Mouse (Mus musculus): ENCODE data around the gene Hpcal1.

Hpcal1 gene

DNA sequence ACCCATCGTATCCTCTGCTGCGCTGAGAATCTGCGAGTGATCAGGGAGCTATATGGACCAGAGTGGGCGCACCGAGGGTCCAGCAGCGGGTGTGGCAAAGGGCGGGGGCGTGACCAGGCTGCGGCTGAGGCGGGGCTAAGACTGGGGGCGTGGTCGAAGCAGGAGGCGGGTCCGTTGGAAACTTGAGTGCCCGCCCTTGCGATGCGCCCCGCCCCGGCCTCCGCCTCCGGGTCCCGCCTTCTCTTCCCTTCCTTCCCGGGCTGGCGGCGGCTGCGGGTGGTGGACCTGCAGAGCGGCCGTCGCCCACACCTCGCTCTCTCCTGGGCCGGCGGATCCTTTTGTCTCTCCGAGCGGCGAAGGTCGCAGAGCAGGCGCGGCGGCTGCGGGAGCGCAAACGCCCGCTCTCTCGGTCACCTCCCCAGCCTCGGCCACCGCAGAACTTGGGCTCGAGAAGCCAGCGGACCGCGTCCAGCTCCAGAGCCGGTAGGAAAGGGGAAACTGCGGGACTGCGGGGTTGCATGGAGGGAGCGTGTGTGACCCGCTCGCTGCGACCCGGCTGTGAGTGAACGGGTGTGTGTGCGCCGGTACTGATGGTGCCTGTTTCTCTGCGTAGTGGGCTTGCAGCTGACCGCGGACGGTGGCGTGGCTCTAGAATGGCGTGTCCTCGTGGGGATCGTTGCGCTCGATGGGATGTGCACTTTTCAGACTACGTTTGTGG, at the start of gene Hpcal1:
Gene Hpcal1 (plus strand): TSS at position 293 of the 718 bp plus-strand sequence.
- peak; percentile 96 to 97 for DNase-seq (ENCODE audit: low spot score in 2 of 2)

DNA sequence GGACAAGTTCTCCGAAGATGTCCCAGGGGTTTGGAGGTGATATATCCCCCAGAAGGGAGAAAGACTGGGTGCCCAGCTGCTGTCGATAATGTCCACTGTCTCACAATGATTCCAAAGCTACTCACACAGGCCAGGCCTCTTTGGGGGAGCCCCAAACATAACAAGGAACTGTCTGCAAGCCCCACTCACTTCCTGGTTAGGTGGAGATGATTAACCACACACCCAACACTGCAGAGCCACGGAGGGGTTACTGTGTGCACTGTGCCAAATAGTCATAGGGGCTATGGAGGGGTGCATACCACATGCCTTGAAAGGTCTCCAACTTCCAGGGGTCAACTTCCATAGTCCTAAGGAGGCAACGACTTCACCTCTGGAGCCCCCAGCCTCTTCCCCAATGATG, 49.4 kb upstream of the Hpcal1 start:
- no peak for DNase-seq (ENCODE audit: low spot score in 2 of 2)

DNA sequence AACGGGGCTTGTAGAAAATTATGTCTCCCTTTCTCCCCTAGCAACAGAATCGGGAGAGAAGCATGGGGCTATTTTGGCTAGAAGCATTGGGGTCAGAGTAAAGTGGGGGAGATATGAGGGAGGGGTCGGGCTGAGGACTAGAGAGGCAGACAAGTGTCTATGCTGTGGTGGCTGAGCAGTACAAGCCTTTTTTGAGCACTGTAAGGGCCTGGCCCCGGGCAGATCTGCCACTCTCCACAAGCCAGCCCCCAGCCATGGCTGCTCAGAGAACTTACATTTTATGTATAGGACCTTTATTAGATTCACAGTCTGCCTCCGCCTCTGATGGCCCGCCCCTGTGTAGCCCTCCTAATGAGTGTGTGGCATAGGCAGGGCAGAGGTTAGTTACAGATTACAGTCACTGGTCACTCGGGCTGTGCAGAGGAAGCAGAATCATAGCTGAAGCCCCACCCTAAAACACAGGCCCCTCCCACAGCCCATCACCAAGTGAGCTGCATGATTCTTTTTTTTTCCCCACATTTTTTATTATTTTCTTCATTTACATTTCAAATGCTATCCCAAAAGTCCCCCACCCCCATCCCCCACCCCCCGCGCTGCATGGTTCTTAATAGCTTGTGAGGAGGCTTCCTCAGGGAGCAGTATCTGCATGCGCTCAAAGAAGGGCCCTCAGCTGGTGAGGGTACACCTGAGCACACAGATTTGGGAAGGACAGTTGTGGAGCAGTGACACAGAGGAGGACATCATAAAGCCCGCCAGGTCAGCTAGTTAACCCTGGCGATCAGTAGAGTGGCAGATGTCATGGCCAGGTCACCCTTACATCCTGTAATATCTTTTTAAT, 46.1 kb upstream of the Hpcal1 start:
- DNase-seq (ENCODE audit: low spot score in 2 of 2): no peak

DNA sequence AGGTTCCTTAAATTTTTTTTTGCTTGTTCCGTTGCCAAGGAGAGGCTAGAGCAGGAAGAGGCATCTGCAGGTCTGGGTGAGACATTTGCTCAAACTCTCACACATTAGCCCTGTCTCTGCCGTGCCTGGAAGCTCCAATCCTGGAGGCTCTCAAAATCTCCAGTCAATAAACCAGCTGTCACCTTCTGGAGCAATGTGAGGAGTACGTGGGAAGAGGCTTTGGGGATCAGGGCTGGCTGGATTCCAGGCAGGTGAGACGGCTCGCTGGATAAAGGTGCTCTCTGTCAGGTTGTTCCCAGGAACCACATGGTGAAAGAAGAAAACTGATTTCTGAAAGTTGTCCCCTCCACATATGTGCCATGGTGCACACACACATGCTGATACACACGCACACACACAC, 44.2 kb upstream of the Hpcal1 start:
- no peak for DNase-seq (ENCODE audit: low spot score in 2 of 2)

DNA sequence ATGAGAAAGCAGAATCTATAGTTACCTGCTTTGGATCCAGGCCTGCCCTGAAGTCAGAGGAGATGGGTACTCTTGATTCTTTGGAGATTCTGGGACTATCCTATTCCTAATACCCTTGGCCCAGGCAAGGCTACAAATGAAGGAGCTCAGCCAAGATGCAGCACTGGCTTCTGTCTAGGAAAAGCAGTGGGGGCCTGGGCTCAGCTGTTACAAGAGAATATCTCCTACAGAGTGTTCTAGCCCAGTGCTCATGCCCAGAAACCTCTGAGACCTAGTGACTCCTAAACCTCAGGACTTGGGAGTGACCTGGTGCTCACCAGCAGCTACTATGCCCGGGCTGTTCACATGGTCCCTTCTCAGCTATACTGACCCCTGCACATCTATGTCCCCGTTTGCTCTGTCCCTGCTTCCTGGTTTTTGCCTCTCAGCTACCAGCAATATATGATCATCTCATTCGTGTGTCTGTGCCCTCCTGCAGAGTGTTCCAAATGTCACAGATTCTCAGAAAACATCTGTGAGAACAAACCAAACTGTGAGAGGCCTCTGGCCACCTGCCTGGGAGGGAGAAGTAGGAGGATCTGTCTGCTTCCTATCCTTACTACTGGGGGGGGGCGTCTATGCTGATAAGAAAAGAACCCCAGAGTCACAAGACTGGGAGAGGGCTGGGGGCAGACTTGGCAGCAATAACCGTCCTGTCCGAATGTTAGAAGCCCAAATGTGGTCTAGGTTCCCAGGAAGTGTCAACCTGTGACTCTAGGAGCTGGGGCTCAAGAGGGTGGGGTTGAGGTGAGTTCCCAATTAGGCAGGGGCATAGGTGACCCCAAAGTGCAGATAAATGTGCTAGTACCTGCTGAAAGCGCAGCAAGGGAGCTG, 39.2 kb upstream of the Hpcal1 start:
- DNase-seq (ENCODE audit: low spot score in 2 of 2): no peak

DNA sequence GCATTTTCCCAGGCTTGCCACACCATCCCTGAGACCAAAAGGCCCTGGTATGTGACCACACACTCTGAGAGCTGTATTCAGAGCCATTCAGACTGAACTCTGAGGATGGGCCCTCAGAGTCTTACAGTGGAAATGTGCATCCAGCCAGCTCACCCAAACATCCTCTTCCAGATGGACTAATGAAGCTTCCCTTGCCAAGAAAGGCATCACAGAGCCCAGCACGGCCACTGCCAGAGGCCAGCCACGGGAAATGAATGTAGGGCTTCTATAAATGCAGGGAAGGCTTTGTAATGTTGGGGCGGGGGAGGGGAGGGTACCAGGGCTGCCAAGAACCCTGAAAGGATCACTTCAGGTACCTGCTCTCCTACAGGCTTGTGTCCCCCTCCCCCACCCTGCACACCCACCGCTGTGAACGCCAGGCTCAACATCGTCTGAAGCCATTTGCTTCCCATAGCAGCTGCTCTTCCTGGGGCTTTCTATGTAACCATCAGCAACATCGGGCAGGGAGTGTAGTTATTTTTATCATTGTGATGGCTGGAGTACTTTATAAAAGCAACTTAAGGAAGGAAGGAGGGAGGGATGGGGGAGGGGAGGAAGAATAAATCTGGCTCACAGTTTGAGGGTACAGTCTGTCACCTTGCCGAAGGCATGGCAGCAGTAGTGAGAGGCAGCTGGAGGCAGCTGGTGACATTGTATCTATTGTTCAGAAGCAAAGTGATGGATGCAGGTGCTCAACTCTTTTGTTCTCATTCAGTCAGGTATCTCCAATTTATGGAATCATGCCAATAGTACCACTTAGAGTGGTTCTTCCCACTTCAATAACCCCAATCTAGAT, 38.2 kb upstream of the Hpcal1 start:
- DNase-seq (ENCODE audit: low spot score in 2 of 2): no peak

DNA sequence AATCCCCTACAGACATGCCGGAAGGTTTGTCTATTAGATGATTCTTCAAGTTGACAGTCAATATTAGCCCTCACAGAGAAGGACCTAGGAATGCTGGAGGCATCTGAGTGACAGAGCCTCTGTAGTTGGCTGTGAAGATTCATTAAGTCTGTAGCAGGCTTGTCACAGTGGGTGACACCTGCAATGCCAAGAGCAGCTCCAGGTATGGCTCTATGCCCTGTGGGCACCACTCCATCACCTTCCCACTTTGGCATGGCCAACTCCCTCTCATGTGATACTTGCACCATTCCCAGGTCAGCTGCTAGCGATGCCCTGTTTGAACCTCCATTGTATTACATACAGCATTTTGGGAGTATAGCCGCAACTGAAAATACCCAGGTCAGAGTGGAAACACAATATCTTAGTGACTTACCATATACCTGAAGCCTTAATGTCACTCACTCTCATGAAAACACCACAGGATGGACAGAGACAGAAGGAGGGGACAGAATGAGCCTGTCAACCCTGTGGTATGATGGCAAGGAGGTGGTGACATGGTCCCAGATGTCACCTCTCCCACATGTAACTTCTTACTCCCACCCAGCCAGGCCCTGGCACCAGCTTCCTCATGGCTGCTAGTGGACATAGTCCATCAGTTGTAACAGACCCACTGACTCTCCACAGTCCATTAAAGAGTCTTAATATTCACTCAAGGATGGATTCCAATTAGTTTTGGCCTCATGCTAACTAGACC, 37.4 kb upstream of the Hpcal1 start:
- no peak for DNase-seq (ENCODE audit: low spot score in 2 of 2)

DNA sequence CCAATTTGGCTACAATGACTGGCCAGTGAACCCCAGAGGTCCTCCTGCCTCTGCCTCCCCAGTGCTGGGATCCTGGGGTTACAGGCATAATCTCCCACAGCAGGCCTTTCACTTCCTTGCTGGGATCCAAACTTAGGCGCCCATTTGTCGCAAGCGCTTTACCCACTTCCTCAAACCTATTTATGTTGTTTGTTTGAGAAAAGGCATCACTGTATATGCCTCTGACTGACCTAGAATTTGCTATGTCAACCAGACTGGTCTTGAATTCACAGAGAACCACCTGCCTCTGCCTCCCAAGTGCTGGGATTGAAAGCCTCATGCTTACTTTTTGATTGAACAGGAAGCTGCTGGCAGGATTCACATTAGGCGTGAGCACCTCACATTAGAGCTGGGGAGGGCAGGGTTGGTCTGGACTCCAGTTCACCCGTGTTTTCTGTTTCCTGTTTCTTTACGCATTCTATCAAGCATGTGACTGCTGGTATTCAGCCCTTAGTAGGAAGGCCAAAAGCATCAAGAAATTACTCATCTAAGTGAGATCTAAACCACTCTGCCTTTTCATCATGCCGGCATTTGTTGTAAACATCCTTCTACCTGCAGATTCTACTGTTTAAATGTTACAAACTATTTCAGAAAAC, 33.0 kb upstream of the Hpcal1 start:
- no peak for DNase-seq (ENCODE audit: low spot score in 2 of 2)

DNA sequence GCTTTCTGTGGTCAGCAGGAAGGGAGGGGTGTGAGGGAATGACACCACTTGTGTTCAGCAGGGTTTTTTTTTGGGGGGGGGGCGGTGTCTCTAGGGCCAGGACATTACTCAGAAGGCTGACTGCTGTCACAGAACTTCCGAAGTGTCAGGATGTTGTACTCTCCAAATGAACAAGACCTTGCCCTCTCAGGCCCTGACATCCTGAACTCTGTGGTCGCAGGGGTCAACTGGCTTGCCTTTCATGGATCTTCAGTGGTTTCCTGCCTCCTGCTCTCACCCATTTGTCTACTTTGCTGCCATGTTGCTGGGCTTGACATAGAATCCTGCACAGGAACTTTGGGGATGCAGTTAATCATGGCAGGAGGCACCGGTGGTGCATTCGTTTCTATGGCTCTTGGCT, 32.1 kb upstream of the Hpcal1 start:
- no peak for DNase-seq (ENCODE audit: low spot score in 2 of 2)

DNA sequence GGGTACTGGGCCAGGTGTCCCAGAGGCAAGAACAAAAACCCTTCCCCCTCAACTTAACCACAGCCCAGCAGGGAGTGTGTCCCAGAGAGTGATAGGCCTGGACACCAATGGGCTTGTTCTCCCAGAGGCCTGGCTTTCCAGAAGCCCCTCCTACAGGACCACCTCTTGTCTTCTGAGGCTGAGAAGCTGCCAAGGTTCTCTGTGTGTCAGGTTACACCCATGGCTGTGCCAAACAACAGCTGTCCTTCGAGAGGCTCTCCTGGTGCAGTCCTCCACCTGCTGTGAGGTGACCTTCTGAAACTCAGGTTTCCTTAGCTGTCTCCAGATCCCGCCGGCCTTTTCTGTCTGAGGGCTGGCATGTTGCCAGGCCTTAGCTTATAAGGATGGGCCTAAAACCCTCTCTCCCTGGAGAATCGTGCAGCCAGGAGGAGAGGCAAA, 29.2 kb upstream of the Hpcal1 start:
- DNase-seq (ENCODE audit: low spot score in 2 of 2): no peak

DNA sequence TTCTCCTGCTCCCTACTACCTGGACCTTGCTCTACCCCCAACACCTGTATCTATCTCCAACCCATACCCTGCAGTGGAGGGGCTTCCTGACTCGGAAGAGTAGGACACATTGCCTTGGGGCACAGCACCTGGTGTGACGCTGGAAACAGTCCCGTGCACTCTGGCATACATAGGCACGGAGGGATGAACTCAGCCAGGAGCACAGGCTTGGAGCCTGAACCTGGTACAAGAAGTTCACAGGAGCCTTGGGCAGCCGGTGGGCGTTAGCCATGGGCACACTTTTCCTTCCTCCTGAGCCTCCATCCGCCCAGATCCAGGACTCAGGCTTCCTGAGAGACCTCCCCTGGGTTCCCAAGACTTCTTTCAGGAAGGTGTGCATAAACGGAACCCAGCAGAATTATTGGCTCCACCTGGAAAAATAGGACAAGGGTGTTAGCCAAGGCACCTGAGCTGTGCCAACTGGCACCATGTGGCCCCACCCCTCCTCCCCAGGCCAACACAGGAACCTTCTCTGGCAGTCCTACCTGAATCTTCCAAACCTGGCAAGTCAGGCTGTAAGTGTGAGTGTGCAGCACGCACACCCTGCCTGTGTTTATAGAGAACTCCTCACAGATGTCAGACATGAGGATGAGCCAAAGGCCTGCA, 26.5 kb upstream of the Hpcal1 start:
- DNase-seq (ENCODE audit: low spot score in 2 of 2): no peak

DNA sequence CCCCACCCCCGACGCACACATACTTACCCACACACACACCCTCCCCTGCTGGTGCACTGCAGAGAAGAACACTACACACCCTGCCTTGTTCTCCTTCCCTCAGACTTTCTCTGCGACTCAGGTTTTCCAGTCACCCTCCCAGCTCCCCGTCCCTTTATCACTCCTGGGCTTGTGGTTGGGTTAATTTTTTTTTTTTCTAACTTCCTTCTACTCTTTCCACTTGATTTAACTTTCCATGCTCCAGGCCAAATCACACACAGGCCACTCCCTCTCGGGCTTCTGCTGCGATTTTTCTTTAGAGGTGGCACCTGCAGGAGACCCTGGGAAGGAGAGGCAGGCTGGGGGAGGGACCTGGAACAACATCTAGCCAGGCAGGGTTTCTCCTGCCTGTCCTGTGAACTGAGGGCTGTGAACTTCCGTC, 24.7 kb upstream of the Hpcal1 start:
- DNase-seq (ENCODE audit: low spot score in 2 of 2): no peak

DNA sequence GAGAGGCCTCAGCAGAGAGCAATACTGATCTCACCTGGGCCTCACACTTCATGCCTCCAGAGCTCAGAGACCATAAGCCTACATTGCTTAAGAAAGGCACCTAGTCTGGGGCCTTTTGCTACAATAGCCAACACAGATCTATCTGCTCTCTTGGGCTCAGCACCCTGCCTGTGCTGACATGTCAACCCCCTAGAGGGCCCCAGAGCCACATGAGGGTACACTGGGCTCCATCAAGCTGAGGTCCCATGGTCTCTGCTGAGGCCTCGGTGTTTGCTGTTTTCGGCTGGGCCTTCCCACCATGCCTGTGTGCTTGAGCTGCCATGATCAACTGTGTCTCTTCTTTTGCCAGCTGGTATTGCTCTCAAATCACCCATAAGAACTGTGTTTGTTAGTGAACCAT, 24.0 kb upstream of the Hpcal1 start:
- DNase-seq (ENCODE audit: low spot score in 2 of 2): no peak

DNA sequence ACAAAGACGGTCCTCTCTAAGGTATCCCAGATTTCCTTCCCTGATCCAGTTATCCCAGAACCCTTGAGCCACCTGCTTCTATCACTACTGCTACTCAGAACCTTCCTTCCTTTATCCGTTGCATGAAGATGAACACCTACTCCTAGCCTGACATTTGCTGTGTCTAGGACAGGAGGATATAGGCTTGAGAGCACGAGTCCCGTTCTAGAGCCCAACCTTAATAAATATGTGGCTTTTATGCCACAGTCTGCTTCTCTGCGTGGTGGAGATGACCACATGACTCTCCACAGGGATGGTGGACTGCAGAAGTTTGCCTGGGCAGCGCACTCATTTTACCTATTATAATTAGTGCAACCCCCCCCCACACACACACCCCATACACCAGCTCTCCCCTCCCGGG, 16.9 kb upstream of the Hpcal1 start:
- DNase-seq (ENCODE audit: low spot score in 2 of 2): no peak

DNA sequence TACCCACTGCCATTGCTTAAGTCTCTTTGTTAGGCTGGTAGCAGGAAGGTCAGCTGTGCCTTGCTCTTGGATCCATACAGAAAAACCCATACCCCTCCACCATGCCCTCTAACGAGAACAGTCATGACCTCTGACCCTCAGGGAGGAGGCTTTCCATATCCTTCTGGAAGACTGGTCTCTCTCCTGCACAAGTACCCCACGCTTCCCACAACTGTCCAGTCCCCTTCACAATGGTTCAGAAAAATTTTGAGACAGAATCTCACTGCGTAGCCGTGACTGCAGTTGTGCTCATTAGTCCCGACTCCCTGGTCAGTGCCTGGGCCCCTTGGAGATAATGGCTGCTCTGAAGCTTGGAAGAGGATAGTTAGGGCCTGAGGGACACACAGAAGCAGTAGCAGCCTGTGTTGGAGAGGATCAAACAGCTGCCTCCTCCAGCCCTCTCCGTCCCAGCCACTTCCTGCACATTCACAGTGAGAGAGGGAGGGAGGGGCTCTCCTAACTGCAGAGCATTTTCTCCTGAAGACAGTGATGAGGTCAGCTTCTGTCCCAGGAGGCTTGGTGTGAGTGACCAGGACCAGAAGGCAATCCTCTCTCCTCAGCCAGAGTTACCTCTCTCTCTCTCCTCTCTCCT, 16.4 kb upstream of the Hpcal1 start:
- no peak for DNase-seq (ENCODE audit: low spot score in 2 of 2)

DNA sequence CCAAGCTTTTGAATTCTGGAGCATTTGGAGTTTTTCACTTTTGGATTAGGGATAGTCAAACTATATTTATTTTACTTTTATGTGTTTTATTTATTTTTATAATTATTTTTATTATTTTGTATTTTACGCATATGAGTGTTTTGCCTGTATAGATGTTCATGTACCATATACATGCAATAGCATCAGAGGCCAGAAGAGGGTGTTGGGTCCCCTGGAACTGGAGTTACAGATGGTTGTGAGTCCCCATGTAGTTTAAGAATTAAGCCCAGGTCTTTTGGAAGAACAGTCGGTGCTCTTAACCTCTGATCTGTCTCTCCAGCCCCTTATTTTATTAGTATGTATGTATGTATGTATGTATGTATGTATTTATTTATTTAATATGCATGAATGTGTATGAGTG, 12.9 kb upstream of the Hpcal1 start:
- DNase-seq (ENCODE audit: low spot score in 2 of 2): no peak

DNA sequence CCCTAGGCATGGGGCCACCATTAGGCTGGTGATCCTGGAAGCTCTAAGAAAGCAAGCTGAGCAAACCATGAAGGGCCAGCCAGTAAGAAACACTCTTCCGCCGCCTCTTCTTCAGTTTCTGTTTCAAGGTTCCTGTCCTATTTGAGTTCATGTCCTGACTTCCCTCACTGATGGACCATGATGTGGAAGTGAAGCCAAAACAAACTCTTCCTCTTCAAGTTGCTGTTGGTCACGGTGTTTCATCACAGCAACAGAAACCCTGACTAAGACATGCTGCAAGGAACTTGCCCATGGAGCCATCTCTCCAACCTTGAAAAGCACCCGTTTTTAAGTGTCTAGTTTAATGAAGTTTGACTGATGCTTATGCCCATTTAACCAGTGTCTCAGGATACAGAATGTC, 11.1 kb upstream of the Hpcal1 start:
- DNase-seq (ENCODE audit: low spot score in 2 of 2): no peak

DNA sequence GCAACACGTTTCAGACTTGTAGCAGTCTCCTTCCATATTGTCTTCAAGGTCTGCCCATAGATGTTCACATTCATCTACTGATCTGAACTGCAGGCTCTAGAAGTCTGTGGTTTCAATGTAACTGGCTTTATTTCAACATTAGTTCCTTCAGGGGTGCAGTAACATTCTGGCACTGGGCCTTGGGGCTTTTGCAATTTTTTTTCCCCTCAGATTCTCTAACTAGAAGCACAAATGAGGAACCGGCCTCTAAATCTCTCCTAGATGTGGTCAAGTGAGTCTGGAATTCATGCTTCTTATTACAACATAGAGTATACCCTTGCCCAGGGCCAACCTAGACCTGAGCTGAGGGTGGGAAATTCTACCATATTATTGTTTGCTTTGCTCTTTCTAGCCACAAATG, 8.5 kb upstream of the Hpcal1 start:
- DNase-seq (ENCODE audit: low spot score in 2 of 2): no peak

DNA sequence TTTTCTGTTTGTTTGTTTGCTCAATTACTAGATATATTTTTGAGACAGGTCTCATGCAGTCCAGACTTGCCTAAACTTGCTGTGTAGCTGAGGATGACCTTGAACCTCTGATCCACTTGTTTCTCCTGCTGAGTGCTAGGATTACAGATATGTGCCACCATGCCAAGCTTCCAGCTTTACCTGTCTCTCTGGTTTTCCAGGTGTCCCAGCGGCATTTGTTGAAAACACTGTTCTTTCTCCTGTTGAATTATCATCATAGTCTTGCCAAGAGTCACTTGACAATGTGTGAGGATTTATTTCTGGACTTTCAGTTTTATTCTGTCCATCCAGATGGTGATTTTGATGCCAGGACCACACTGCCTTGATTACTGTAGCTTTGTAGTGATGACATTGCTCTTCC, 6.3 kb upstream of the Hpcal1 start:
- no peak for DNase-seq (ENCODE audit: low spot score in 2 of 2)

Data from urinary bladder, postnatal 36 days (tissue).